Mouse (Mus musculus): ENCODE measurements around the gene Zdbf2.

Gene Zdbf2

DNA sequence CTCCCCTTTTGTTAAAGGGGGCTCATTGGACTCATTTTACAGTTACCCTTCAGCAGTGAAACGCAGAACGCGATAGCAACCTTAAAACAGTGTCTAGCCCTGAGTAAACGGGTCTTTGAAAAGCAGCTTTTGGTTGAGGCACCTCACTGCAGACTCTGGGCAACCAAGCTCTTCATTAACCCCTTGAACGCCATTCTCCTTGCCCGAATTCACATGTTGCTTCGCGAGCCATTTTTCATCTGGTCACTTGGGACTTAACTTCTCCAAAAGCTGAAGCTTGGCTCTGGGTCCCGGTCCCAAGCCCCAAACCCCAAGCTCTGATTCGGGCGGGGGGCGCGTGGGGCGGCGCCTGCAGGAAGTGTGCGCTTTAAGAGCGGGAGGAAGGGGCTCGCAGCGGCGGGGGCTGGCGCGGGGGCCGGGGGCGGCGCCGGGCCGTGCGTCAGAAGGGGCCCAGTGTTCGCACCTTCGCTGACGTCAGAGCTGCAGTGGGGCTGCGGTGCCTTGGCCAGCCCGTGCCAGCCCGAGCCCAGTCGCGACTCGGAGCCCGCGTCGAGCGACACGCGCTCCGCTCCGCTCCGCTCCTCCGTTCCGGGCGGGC is at the start of gene Zdbf2:
TSS of gene Zdbf2 (plus strand) at position 525 of the 598 bp plus-strand sequence.
- DNase-seq (ENCODE audit: low read depth, low spot score): no peak

- DNase-seq (ENCODE audit: low read depth, low spot score): no peak
These were observed 48.1 kb upstream of the Zdbf2 start for GRCm38 (mm10) chr1:63225009-63225408.

GRCm38 (mm10) chr1:63225890-63226289 is 47.2 kb upstream of the Zdbf2 start:
- DNase-seq (ENCODE audit: low read depth, low spot score): no peak

DNA sequence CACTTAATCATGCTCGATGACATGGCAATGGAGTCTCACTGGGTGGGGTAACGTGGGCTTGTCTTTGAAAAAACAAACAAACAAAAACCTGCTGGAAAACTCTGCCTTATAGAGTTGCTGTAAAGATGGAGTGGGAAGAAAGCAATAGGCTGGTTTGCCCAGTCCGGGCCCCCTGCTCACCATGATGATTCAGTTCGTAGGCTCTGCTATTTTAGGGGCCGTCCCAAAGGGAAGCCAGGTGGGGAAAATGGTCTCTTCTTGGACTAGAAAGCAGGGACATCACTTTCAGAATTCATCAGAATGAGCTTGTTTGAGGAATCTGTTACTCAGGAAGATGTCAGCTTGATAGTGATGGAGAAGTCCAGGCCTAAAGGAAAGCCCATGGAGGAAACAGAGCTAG is 45.8 kb upstream of the Zdbf2 start:
- DNase-seq (ENCODE audit: low read depth, low spot score): no peak

DNA sequence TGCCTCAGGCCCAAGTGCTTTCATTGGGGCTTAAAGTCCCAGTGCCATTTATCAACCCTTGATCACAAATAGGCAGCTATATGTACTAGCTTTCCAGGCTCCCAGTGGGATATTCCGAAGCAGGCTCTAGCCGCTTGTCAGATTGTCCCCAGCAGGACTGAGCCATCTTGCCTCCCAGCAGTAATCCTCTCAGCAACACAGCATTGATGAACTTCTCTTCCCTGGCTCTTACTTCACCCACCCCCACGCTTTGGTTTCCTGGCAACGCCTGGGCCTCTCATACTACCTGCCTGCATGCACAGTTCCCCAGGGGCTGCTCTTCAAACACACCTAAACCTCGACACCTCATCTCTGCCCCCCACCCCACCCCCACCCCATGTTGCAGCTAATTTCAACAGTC is 35.7 kb upstream of the Zdbf2 start:
- no peak for DNase-seq (ENCODE audit: low read depth, low spot score)

DNA sequence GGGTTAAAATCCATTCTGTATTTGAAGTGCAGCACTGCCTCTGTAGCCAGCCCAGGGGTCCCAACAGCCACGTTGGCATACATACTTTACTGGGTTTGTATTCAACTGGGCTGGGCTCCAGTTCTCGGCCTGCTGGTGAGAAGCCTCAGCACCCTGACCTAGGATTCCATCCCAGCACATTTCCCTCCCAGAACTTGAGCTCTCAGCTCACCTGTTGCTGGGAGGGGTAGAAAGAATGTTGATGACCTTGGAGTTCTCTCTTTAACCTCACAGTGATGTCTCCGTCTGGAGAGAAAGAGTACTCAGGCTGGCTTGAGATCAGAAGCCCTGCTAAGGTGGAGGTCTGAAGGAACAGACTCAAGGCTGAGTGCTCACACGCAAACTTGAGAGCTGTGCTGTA is 33.8 kb upstream of the Zdbf2 start:
- DNase-seq (ENCODE audit: low read depth, low spot score): no peak

DNA sequence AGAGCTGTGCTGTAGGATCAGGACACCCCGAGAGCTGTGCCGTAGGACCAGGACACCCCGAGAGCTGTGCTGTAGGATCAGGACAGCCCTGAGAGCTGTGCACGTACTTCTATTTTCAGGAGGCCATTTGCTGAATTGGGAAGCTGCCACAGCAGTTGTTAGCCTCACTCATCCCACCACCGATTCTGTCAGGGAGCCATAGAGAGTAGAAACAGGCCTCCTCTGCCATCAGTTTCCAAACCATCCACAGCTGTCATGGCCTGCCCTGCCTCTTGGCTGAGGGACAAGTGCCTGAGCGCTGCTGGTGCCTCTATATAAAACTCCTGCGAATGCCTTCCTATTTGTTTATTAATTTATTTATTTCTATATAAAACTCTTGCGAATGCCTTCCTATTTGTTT is 33.3 kb upstream of the Zdbf2 start:
- DNase-seq (ENCODE audit: low read depth, low spot score): no peak

GRCm38 (mm10) chr1:63243854-63244253 is 29.2 kb upstream of the Zdbf2 start:
- DNase-seq (ENCODE audit: low read depth, low spot score): no peak

- no peak for DNase-seq (ENCODE audit: low read depth, low spot score)
These were observed 26.1 kb upstream of the Zdbf2 start for GRCm38 (mm10) chr1:63246862-63247521.

DNA sequence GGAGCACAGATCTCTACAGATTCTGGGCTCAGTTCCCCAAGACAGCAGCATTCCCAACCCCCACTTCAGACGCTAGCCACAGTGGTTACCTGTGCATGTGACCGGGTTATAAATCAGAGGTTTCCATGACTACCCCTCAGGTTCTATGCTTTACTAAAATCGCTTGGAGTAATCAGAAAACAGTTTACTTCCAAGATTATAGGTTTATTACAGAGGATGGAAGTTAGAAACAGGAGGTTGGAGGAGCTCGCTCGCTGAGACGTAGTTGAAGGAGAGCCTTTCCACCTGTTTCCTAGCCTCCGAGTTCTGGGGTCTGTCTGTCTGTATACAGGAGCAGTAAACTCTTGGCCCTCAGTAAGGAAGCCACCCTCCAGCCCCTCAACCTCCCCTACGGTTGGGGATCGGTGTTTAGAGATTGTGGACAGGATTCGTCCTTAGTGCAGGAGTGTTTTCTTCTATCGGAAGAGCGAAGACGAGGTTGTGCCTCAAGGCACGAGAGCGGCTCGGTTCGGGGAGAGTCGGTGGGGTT is 25.2 kb upstream of the Zdbf2 start:
- no peak for DNase-seq (ENCODE audit: low read depth, low spot score)

GRCm38 (mm10) chr1:63248360-63248851 is 24.7 kb upstream of the Zdbf2 start:
- no peak for DNase-seq (ENCODE audit: low read depth, low spot score)

GRCm38 (mm10) chr1:63249261-63249660 is 23.8 kb upstream of the Zdbf2 start:
- no peak for DNase-seq (ENCODE audit: low read depth, low spot score)

DNA sequence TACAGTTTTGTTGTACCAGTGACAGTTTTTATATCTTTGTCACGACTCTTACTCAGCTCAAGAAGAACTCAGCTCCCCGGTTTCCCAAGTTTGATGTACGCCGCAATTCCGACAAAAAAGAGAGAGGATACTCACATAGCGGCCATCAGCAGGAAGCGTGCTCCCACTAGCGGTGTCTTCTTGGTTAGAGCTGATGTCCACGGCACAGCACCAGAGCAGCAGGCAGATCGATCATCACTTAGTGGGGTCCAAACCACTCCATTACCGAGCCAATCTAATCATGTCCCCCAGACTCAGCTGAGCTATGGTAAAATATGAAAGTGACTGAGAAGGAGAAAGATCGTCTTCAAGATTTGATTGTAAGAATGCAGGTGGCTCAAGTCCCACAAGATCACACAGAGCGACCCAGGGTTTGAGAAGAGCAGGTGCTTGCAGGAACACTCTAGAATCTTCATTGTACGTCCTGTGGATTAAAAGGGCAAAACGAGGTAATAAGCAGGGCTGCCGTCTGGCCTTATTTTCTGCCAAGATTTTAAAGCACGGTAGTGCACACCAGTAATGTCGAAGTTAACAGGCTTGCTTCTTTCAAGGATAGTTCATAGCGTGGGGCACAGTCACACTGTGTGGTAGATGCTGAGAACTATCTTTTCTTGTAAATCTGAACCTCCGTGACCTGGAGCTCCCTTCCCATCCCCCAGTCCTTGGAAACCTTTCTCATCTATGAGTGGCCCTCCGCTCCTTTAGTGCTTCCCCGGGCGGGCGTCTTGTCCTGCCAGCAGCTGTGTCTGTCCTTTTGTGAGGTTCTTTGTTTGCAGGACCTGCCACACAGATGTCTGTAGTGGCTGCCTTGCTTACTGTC is 20.5 kb upstream of the Zdbf2 start:
- DNase-seq (ENCODE audit: low read depth, low spot score): no peak

DNA sequence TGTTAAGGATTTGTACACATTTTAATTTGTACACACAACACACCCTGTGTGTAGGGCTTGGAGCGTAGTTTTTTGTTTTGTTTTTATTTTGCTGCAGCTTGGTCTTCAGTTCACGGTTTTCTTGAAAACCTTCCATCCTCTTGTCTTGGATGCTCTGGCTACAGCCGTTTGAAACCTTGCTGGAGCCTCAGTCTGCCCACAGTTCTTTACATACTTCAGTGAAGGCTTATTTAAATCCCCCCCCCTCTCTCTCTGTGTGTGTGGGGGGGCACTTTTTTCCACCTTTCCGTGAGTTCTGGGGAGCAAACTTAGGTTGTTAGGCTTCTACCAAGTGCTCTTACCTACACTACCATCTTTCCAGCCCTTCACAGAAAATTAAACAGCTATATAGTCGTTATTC is 19.8 kb upstream of the Zdbf2 start:
- DNase-seq (ENCODE audit: low read depth, low spot score): no peak

DNA sequence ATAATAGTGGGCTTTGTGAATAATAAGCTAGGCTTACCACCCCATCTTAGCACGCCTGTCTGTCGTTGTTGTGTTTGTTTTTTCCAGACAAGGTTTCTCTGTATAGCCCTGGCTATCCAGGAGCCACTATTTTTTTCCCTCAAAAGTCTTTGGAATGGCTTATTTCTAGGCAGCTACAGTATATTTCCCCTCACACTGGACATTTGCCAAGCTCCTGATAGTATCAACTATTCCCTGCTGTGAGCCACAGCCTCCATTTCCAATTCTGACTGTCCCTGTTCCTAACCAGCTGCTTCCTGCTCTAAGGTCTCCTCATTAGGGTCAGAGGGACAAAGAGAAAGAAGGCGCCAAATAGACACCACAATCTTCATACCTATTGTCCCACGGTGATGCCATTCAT is 18.0 kb upstream of the Zdbf2 start:
- no peak for DNase-seq (ENCODE audit: low read depth, low spot score)

DNA sequence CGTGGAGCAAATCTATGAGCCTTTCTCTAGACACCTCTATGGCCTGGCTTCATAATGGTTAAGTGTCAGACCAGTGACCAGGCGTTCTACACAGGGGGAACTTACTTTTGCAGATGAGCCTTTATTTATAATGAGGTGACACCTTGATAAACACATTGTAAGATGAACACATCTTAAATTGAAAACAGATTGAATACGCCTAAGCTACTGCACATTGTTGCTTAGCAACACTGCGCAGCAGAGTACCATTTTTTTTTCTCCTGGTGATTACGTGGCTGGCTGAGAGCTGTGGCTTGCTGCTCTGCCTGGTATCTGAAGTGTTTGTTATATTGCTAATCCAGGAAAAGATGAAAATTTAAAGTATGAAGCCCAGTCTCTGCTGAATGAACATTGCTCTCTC is 17.0 kb upstream of the Zdbf2 start:
- no peak for DNase-seq (ENCODE audit: low read depth, low spot score)

DNA sequence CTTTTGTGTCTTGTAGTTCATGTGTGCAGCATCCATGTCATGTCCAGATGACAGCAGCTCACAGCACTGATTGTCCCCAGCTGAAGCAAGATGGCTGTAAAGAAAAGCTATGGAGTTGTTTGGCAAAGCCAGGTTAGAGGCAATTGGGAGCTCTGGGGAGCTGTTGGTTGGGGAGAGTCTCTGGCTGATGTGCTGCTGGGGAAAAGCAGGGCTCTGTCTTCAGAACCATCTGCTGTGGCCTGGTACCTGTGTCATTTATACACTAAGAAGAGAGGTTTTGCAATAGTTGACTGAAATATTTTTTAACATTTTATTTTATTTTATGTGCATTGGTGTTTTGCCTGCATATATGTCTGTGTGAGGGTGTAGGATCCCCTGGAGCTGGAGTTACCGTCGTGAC is 14.6 kb upstream of the Zdbf2 start:
- DNase-seq (ENCODE audit: low read depth, low spot score): no peak

GRCm38 (mm10) chr1:63259271-63259830 is 13.7 kb upstream of the Zdbf2 start:
- DNase-seq (ENCODE audit: low read depth, low spot score): no peak

- no peak for DNase-seq (ENCODE audit: low read depth, low spot score)
These were observed 12.9 kb upstream of the Zdbf2 start for GRCm38 (mm10) chr1:63259916-63260741.

DNA sequence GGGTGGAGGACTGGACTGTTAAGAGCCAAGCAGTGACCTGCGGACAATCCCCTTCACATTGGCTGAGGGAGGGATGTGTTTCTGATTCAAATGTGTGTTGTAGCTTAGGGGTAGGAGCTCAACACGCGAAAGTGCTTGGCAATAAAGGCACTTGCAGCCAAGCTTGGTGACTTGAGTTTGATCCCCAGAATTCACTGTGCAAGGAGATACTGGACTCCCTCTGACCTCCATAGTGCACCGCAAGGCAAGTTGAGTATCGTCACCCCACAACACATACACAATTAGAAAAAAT is 12.4 kb upstream of the Zdbf2 start:
- DNase-seq (ENCODE audit: low read depth, low spot score): no peak

DNA sequence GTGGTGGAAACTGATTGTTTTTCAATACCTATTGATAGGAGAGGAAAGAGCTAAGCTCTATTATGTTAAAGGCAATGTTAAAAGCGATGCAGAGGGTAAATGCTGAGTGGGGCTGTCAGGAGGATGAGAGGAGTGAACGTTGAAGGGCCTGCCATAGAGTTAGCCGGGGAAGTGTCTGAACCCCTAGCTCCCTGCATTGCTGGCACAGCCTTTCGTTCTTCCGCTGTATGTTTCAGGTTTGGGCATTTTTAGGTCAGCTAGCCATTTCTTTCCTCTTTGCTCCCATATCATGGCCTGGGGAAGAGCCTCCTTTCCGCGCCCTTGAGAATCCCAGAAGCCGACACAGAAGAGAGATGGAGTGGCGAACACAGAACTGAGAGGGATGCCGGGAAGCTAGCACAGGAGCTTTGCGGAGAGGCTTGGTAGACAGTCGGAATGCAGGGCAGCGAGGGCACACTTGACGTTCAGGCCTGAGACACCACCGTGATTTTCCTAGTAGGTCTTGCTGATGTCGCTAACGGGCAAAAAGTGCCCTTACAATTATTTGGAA is 11.9 kb upstream of the Zdbf2 start:
- no peak for DNase-seq (ENCODE audit: low read depth, low spot score)
